Mouse (Mus musculus): Measurements from ENCODE around the gene Usp30.

Gene Usp30

DNA sequence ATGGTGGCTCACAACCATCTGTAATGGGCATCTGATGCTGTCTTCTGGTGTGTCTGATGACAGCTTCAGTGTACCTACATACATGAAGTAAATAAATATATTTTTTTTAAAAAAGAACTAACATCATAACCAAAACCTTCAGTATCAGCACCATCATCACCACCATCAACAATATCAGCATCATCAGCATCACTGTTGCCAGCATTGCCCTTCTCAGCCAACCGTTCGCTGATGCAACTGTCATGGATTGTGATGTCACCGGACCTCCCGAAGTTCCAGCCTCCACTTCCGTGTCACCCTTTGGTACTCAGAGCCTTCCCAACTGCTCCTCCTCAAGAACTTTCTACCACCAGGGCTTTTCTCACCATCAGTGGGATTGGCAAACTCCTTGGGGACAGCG lies at the start of gene Usp30:
Gene Usp30, plus strand, starts transcription at position 301 of the 400 bp plus-strand sequence.
- in situ Hi-C loops (cut with MboI; ENCODE audit: low pct_unique_long_range_greater_than_20kb in 1 of 2, low sequenced_read_pairs in 2 of 2, unreplicated experiment in 1 of 2): no loop called here

DNA sequence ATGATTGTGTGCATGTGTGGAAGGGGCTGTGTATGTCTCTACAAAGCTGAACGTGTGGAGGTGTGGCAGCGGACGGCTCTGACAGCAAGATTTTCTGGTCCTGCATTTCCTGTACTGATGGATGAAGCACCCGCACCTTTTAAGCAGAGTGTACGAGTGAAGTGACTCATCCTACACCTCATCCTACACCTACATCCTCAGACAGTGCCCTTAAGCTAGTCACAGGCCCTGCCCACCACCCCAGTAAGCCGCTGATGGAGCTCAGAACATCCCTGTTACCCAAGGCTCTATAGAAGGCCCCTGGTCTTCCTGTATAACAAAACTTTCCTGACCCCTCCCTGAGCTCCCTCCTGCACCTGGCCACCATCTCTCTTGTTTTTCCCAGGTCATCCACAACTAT lies 40.9 kb upstream of the Usp30 start:
- in situ Hi-C loops (cut with MboI; ENCODE audit: low pct_unique_long_range_greater_than_20kb in 1 of 2, low sequenced_read_pairs in 2 of 2, unreplicated experiment in 1 of 2): no loop called here

DNA sequence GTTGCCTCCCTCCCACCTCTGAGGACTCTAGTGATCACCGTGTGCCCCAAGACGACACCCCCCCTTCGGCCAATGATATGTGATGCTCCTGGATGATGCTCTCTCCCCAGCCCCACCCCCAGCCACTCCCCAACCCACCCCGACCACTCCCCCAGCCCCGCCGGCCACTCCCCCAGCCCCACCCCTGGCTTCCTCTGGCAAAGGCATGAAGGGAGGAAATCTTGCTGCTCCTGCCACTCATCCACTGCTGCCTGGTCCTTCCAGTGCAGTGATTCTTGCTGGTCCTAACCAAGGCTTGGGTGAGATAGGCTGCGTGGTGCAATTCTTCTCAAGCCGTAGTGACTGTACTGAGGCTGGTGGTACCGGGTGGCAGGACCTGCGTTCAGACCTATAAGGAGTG lies 40.4 kb upstream of the Usp30 start:
- in situ Hi-C loops (cut with MboI; ENCODE audit: low pct_unique_long_range_greater_than_20kb in 1 of 2, low sequenced_read_pairs in 2 of 2, unreplicated experiment in 1 of 2): no loop called here

DNA sequence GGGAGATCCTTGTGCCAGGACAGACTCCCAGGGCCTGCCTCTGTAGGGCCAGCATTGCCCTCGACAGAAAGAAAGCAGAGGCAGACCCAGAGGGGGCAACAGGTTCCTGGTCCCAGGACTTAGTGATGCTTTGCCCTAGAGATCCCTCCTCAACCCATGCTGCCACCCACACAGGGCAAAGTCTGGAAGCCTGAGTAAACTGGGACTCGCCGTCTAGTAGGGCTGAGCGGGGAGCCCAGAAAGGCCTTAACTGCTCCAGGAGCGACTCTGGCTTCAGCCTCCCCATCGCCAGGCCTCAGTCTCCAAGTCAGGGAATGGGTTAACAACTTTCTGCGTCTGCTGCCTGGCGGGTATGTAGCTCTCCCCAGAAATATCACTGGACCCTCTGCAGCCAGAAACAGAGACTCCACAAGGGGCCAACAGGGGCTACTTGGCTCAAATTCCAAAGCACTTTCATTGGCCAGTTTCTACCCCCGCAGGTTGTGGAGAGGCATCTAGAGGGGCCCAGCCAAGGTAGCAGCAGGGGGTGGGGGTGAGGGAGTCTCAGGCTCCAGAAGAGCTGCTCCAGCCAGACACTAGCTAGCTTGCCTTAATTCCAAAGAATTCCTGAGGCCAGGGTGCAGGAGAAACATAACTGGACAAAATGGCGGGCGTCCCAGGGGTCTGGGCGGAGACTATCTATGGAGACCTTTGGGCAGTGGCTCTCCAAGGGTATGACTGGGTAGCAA lies 37.9 kb upstream of the Usp30 start:
- in situ Hi-C loops (cut with MboI; ENCODE audit: low pct_unique_long_range_greater_than_20kb in 1 of 2, low sequenced_read_pairs in 2 of 2, unreplicated experiment in 1 of 2): no loop called here

DNA sequence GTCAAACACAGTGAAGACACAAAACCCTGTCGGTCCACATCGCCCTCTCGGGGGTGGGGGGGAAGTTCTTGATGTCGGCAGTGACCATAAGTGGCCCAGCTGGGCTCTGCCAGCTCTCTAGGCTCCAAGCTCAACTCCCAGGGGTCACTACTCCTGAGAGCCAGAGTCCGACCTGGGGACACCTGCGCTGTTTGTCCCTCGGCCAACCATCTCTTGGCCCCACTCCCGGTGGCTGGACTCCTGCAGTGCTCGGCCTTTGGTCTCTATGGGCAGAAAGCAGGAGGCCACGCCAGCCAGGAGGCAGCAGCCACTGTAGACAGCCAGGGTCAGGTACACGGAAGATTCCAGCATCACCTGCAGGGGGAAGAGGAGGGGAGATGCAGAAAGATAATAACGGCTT lies 37.1 kb upstream of the Usp30 start:
- in situ Hi-C loops (cut with MboI; ENCODE audit: low pct_unique_long_range_greater_than_20kb in 1 of 2, low sequenced_read_pairs in 2 of 2, unreplicated experiment in 1 of 2): no loop called here

DNA sequence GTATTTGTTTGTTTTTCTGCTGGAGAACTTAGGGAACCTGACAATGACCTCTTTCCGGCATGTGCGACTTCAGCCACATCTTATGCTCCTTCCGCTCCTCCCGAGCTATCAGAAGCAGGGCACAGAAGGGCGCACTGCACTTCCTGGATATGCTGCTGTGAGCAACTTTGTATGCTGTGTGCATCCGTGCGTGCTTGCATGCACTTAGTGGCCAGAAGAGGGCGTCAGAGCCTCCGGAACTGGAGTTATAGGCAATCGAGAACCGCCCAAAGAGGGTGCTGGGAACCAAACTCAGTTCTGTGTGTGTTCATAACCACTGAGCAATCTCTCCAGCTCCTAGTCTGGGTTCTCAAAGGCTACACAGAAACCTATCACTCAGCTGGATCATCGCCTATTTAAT lies 34.6 kb upstream of the Usp30 start:
- in situ Hi-C loops (cut with MboI; ENCODE audit: low pct_unique_long_range_greater_than_20kb in 1 of 2, low sequenced_read_pairs in 2 of 2, unreplicated experiment in 1 of 2): no loop called here

GRCm38 (mm10) chr5:114032161-114032763 lies 33.0 kb upstream of the Usp30 start:
- in situ Hi-C loops (cut with MboI; ENCODE audit: low pct_unique_long_range_greater_than_20kb in 1 of 2, low sequenced_read_pairs in 2 of 2, unreplicated experiment in 1 of 2): no loop called here

GRCm38 (mm10) chr5:114034393-114034792 lies 30.9 kb upstream of the Usp30 start:
- in situ Hi-C loops (cut with MboI; ENCODE audit: low pct_unique_long_range_greater_than_20kb in 1 of 2, low sequenced_read_pairs in 2 of 2, unreplicated experiment in 1 of 2): no loop called here

- in situ Hi-C loops (cut with MboI; ENCODE audit: low pct_unique_long_range_greater_than_20kb in 1 of 2, low sequenced_read_pairs in 2 of 2, unreplicated experiment in 1 of 2): no loop called here
Measured at GRCm38 (mm10) chr5:114035111-114035510, 30.1 kb upstream of the Usp30 start.

- in situ Hi-C loops (cut with MboI; ENCODE audit: low pct_unique_long_range_greater_than_20kb in 1 of 2, low sequenced_read_pairs in 2 of 2, unreplicated experiment in 1 of 2): loop anchor here in 1 of 2 experiments (10.0 kb wide), 1 partner anchor 86 kb away; no protein-coding TSS in a partner anchor
Measured at GRCm38 (mm10) chr5:114040508-114040907, 24.8 kb upstream of the Usp30 start.

GRCm38 (mm10) chr5:114040911-114041310 lies 24.4 kb upstream of the Usp30 start:
- in situ Hi-C loops (cut with MboI; ENCODE audit: low pct_unique_long_range_greater_than_20kb in 1 of 2, low sequenced_read_pairs in 2 of 2, unreplicated experiment in 1 of 2): loop anchor here in 1 of 2 experiments (10.0 kb wide), 1 partner anchor 86 kb away; no protein-coding TSS in a partner anchor

- in situ Hi-C loops (cut with MboI; ENCODE audit: low pct_unique_long_range_greater_than_20kb in 1 of 2, low sequenced_read_pairs in 2 of 2, unreplicated experiment in 1 of 2): loop anchor here in 1 of 2 experiments (10.0 kb wide), 1 partner anchor 87 kb away; no protein-coding TSS in a partner anchor
Measured at GRCm38 (mm10) chr5:114041327-114041930, 23.8 kb upstream of the Usp30 start.

- in situ Hi-C loops (cut with MboI; ENCODE audit: low pct_unique_long_range_greater_than_20kb in 1 of 2, low sequenced_read_pairs in 2 of 2, unreplicated experiment in 1 of 2): loop anchor here in 1 of 2 experiments (10.0 kb wide), 1 partner anchor 89 kb away; no protein-coding TSS in a partner anchor
Measured at GRCm38 (mm10) chr5:114043800-114044199, 21.5 kb upstream of the Usp30 start.

DNA sequence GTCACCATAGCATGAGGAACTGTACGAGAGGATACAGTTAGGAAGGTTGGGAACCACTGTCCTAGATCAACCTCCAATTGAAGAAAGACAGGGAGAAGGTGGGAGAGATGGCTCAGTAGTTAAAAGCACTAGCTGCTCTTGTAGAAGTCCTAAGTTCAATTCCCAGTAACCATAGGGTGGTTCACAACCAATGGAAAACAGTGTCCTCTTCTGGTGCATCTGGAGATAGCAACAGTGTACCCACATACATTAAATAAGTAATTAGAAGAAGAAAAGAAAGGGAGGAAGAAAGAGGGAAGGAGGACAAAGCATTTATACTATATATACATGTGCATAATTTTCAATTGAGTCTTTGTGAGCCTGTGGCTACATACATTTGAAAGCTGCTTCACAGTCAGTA lies 20.1 kb upstream of the Usp30 start:
- in situ Hi-C loops (cut with MboI; ENCODE audit: low pct_unique_long_range_greater_than_20kb in 1 of 2, low sequenced_read_pairs in 2 of 2, unreplicated experiment in 1 of 2): loop anchor here (5.0 to 10.0 kb wide), 2 partner anchors 90 to 98 kb away; no protein-coding TSS in a partner anchor

GRCm38 (mm10) chr5:114046151-114046550 lies 19.1 kb upstream of the Usp30 start:
- in situ Hi-C loops (cut with MboI; ENCODE audit: low pct_unique_long_range_greater_than_20kb in 1 of 2, low sequenced_read_pairs in 2 of 2, unreplicated experiment in 1 of 2): loop anchor here (5.0 to 10.0 kb wide), 2 partner anchors 91 to 99 kb away; no protein-coding TSS in a partner anchor

DNA sequence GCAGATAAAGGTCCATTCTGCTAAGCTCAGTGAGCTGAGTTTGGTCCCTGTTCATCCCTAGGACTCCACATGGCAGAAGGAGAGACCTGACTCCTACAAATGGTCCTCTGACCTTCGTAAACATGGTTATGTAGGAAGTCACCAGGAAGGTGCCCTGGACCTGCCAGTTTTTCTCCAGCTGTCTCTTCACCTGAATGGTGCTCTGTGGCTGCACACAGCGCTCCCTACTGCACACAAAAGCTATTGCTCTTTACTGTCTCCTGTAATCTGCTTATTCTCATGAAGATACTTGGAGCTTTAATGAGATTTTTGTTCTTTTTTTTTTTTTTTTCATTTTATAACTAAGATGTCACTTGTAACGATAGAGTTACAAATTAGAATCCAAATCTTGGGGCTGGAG lies 18.7 kb upstream of the Usp30 start:
- in situ Hi-C loops (cut with MboI; ENCODE audit: low pct_unique_long_range_greater_than_20kb in 1 of 2, low sequenced_read_pairs in 2 of 2, unreplicated experiment in 1 of 2): loop anchor here (5.0 to 10.0 kb wide), 2 partner anchors 92 to 99 kb away; no protein-coding TSS in a partner anchor

DNA sequence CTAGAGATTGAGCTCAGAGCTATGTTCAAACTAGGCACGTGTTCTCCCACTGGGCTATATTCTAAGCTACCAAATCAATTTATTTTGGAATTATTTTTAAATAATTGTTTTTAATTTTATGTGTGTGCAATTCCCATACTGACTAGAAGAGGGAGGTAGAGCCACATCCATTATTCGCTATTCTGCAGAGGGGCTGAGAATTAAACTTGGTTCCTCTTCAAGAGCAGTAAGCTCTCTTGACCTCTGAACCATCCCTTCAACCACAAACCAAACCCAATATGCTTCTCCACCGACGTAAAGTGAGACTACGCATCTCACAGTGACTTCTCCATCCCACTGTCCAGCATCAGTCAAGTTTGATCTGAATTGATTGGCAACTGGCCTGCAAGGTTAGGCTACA lies 18.1 kb upstream of the Usp30 start:
- in situ Hi-C loops (cut with MboI; ENCODE audit: low pct_unique_long_range_greater_than_20kb in 1 of 2, low sequenced_read_pairs in 2 of 2, unreplicated experiment in 1 of 2): loop anchor here (5.0 to 10.0 kb wide), 2 partner anchors 92 to 100 kb away; no protein-coding TSS in a partner anchor

DNA sequence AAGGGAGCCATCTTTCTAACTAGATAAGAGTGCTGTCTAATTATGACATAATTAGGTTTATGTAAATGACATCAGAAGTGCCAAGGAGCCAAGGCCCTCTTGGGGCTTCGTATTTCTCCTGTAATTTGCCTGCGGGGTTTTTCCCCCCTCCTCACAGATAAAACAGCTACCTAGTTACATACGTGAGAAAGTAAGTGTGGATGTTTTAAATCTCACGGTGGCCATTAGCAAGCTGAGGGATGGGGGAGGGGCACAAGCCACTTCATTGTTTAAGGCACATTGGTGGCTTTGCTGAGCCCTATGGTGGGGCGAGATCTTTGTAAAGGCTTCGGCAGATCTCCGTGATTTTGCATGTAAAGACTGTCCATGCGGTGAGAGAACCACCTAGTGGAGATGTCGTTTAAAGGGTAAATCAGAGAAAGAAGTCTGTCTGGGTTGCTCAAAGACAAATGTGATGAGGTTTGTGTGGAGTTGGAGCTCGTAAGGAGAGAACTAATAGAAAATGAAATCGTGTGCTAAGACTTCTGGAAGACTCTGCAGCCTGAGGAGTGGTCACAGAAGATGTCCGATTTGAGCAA lies 16.4 kb upstream of the Usp30 start:
- in situ Hi-C loops (cut with MboI; ENCODE audit: low pct_unique_long_range_greater_than_20kb in 1 of 2, low sequenced_read_pairs in 2 of 2, unreplicated experiment in 1 of 2): loop anchor here (5.0 to 10.0 kb wide), 2 partner anchors 94 to 102 kb away; no protein-coding TSS in a partner anchor

DNA sequence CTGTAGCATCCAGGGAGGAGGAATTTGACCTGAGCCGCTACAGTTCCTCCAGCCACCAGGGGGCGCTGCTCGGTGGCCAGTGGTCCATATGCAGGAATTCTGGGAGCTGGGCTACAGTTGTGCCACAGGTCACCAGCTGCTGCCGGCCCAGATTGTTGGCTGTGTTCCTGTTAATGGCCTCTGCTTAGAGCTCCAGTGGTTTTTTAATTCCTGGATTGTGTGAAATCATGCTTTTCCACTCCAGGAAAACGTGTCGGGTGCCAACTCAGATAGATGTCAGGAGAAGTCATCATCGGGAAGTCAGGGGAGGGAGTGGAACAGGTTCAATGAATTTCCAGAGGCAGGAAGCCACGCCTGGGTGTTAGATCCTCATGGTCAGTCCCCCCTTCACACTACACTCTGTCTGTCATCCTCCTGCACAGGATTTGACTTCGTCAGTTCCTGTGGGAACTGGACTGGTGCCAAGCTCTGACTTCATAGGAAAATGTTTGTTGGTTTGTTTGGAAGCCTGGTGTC lies 13.0 kb upstream of the Usp30 start:
- in situ Hi-C loops (cut with MboI; ENCODE audit: low pct_unique_long_range_greater_than_20kb in 1 of 2, low sequenced_read_pairs in 2 of 2, unreplicated experiment in 1 of 2): no loop called here

Data from mouse embryonic stem cell (cell line).